Mouse (Mus musculus) A20 (cell line): ENCODE results near the gene Ddx6.
A peak's percentile ranks its signal among the peaks of the same experiment; 100 is the strongest.

ENCODE experiments used
- DNase-seq: peaks from one replicate; pipeline ENCODE4 v3.0.0-alpha.2; 2011; ENCODE audit warnings: low read depth, low spot score

The Ddx6 gene

DNA sequence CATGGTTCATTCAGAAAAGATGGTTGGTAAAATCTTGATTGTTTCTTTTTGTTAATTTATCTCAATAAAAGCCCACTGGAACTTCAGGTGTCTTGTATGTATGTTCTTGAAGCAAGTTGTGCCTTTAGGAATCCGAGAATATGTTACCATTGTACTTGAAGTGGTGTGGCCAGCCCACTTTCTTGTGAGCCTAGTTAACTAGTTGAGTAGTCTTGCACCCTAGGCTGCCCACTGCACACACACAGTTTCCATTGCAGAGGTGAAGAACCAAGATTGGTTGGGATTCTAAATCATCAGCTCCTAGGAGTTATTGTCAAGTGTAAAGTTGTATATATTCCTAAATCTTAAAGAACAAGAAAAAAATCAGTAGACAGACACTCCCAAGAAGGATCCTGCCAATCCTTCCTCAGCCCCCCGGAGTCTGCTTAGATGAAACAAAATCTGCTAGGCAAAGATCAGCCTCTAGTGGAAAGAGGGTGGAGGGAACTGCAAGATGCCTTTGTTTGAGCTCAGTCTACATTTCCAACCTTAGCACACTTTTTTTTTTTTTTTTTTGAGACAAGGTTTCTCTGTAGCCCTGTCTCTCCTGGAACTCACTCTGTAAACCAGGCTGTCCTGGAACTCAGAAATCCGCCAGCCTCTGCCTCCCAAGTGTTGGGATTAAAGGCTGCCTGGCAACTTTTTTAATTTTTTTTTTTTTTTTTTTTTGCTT lies 36.1 kb downstream of the Ddx6 start:
- DNase-seq: peak; percentile 42

DNA sequence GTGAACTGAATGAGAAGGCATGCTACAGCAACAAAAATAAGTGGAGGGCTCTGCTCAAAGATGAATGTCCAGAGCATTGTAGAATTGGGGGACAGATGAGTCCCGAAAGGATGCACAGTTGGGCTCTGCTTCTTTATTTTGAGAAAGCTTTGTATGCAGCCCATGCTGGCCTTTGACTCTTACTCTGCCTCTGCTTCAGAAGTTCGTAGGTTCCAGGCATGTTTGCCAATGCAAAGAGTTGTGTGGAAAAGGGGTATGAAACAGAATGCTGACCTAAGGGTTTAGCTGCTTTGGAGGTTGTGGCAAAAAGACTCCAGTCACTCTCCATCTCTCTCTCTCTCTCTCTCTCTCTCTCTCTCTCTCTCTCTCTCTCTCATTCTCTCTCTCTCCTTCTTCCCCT lies 36.9 kb downstream of the Ddx6 start:
- DNase-seq: no peak

DNA sequence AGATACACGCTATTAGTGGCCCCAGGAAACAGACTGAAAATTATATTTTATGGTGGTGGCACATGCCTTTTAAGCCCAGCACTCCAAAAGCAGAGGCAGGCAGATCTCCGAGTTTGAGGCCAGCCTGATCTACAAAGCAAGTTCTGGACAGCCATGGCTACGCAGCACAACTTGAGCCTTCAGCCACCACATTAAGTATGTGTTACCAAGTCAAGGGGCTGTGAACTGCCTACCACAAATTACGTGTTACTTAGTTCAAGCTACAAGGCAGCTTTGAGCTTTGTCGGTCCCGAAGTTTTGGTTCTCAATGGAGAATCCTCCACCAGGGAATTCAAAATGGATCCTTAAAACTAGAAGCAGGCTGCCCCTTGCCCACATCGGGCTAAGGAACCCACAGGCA lies 38.4 kb downstream of the Ddx6 start:
- peak; percentile 43 for DNase-seq

DNA sequence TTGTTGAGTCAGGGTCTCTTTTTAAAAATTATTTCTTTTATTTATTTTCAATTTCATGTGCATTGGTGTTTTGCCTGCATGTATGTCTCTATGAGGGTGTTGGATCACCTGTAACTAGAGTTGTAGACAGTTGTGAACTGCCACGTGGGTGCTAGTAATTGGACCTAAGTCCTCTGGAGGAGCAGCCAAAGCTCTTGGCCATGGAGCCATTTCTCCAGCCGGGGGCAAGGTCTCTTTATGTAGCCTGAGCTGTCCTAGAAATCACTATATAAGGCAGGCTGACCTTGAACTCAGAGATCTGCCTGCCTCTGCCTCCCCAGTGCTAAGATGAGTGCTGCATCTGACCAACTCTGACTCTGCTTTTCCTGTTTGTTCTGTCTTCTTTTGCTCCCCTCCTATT lies 39.5 kb downstream of the Ddx6 start:
- no peak for DNase-seq

DNA sequence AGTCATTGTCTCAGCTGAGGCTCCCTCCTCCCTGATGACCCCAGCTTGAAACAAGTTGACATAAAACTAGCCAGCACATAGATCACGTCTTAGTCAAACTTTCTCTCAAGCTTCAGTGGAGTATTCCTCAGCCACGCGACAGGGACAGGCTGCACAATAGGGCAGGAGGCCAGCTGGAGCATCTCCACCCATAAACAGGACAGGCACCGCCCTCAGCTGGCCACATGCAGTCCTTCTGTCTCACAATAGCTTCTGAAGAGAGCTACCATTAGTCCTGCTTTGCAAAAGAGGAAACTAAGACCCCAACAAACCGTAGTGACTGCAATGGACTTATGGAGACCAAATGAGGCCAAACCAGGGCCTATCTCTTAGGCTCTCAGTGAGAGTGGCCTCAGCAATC lies 40.8 kb downstream of the Ddx6 start:
- DNase-seq: no peak

DNA sequence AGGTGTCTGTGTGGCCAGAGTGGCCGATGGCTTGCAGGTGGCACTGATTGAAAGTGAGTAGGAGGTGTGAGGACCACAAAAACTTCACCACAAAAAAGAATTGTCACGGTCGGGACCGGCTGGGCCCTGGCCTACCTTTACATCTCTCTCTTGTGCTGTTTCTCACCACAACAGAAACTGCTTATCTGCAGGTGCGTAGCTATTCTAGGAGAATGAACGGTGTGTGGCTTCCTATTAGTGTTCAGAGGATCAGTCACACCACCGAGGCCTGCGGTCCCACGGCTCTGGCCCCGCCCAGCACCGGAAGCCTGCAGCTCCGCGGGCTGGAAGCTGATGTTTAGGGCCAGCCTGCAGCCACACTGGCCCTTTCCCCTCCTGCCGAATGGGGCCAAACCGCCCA lies 41.2 kb downstream of the Ddx6 start:
- peak; percentile 98 for DNase-seq

DNA sequence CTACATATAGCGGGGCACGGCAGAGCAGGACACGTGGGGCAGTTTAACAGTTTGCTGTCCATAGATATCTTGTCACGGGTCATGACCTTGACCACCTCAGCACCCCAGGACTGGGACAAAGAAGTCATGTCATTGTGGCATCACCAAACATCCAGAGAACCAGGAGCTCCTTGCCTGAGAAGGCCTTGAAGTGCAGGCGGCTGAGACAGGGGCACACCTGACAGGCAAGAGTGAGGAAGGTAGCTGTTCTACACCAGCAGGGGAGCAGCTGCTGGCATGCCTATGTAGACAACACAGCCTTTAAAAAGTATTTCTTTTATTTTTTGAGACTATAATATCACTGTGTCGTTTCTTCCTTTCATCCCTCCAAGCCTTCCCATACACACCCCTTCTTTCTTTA lies 41.7 kb downstream of the Ddx6 start:
- DNase-seq: no peak

DNA sequence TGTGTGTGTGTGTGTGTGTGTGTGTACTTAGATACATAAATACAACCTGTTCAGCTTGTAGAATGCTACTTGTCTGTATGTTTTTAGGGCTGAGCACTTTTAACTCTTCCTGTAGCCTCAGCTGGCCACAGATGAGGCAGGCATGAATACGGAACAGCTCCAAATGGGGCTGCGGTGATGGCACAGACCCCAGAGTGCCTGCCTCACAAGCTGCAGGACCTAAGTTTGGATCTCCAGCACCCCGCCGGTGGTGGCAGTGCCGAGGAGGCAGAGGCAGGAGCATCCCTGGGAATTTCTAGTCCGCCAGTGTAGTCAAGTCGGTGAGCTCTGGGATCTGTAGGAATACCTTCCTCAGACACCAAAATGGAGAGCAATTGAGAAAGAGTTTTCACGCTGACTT lies 42.3 kb downstream of the Ddx6 start:
- peak; percentile 86 for DNase-seq

DNA sequence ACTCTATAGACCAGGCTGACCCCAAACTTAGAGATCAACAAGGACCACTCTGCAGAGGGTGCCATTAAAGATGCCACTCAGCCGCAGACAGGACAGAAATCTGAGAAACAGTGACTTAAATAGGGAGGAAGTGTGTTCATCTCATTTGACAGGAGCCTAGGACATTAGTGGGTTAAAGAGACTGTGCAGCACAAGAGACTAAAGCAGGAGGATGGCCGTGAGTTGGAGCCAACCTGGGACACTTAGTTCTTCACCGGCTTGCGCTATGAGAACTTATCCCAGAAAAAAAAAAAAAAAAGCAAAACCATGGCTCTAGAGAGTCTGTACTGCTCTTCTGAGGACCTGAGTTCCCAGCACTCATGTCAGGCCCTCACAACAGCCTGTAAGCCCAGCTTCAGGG lies 43.0 kb downstream of the Ddx6 start:
- DNase-seq: peak; percentile 60

DNA sequence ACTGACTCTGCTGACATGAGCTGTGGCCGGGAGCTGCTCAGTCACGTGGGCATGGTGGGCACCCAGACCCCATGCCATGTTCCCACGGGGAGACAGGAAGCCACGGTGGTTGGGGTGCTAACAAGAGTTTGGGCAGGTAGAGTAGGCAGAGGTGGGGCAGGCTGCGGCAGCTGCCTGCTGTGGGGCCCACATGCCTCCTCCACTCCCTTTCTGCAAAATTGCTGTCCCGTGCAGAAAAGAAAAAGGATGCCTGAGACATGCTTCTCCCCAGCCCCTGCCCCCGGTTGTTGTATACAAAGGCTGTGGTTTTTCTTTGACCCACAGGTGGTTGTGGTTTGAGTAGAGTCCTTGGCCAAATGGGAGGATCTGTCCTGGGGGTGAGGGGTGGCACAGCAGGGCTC lies 44.2 kb downstream of the Ddx6 start:
- peak; percentile 90 for DNase-seq

DNA sequence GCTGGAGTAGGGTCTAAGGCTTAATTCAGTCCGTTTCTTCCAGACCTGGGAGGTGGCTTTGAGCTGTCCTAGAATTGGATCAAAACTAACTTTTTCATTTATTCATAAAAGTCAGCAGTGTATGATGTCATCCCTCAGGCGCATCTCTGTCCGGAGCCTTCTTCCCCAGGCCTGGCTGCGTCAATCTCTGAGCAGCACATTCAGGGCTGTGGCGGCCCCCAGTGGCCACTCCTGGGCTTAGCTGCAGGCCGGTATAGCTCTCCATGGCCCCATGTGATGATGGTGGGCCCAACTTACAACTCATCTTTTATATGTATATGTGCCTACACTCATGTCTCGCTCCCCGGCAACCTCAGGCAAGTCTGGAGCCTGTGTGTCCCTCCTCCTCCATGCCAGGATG lies 47.3 kb downstream of the Ddx6 start:
- DNase-seq: peak; percentile 85

DNA sequence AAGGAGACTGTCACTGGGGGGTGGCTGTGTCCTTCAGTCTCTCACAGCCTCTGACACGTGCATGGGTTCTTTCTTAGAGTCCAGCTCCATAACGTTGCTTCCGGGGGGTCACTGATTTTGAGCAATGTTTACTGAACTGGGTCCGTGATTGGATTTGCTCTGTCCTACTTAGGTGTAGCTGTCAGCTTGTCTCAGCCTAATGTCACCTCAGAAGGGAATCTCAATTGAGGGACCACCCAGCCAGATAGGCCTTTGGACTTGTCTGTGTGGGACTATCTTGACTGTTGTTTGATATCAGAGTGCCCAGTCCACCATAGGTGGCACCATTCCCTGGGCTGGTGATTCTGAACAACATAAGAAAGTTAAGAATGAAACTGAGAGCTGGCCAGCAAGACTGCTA lies 49.2 kb downstream of the Ddx6 start:
- DNase-seq: no peak

DNA sequence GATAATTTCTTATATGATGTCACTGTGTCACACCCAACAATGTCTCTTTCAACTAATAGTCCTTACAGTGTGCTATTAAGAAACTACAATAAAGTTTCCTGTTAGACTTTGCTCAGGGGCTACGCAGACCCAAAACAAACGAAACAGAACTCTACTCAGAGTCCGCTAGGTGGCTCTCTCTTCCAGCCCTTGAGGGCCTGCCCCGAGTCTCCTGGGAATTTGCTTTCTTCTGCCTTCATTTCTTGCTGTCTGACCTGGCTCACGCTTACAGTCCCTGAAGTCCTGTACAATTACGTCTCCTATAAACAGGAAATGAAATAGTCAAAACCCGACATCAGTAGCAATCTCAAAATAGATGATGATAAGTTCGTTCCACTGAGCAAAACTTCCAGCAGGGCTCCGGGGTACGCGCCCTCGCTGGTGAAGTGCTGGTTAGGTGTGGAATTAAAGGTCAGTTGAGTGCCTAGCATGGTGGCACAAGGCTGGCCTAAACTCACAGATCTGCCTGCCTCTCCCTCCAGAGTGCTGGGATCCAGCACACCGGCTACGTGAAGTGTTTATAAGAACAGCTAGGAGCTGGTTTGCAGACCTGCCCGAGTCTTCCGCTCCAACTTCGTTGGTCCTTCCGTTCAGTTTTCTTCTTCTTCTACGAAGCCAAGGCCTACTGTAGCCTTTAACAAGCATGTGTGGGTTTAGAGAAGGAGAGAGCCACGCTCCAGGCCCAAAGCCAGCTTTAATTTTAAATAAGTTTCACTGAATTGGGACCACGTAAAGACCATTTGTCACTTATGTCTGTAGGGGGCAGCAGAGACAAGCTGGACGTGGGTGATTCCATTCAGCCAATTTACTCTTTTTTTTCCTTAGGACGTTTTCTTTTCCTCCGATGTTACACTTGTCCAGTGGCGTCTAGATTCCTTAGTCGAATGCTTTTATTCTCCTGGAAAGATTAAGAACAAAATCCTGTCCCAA lies 50.7 kb downstream of the Ddx6 start:
- DNase-seq: peak; percentile 92

DNA sequence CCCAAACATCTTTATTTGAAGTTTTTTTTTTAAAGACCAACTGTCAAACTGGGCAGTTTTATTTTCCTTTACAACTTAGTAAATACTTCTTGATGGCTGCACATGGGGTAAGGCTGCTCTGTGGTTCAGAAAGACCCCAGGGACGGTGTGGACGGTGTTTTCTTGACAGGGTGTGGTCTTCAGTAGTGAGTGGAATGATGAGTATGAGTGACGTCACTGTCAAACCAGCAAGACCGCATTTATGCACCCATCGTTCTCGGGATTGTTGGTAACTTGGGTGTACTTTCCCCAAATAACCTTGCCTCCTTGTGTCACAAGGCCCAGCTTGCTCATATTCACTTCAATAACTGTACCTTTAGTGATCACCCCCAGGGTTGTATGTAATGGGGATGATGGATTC lies 59.0 kb downstream of the Ddx6 start:
- DNase-seq: no peak

DNA sequence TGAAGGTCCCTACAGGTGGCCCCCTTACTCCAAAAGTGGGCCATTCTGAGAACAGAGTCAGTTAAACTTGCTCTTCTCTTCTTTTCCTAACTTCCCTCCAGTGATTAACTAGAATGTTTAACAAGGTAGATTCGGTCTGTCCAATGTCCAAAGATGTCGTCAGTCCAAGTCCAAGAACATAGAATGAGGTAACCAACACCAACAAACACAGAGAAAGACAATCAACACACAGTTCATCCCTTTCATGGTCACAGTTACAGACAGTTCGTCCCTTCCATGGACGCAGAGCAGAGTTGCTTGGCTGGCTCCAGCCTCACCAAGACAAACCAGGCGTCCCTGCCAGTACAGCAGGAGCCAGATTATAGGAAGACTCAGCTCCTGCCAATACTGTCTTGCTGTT lies 66.7 kb downstream of the Ddx6 start:
- DNase-seq: no peak

DNA sequence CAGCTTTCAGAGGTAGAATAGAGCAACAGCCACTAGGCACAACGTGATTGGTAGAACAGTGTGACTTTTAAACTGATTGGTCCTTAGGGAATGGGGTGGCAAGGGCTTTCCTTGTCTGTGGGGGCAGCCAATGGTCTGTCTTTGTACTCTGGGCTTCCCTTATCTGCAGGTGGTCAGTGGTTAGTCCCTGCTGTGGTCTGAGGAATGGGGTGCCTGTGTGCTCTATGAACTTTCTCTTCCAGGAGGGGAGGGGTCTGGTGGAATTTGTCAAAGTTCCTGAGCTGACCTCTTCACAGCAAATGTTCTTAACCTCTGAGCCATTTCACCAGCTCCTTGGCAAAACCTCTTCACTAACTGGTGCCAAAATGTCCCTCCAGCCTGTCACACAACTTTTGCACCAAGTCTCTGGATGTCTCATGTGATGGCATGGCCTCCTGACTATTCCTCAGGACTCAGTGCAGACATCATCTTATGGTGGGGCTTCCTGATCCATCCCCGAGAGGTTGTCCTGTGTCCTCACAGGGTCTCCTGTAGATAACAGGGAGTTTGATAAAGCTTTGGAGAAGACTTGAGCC lies 67.7 kb downstream of the Ddx6 start:
- no peak for DNase-seq

DNA sequence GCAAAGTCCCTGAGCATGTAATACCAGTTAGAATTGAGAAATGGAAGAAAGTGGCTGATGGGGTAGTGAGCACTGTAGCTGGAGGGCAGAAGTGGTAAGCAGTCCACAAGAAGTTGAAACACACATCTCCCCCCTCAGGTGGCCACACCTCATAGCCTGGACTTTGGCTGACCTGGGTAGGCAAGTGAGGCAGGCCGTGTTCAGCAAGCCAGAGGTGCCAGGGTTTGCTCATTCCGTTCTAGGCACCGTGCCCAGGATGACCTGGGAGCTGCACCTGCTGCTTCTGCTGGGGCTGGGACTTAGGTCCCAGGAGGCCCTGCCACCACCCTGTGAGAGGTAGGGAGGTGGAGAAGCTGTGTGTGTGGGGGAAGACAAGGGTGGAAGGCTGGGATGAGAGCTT lies 68.3 kb downstream of the Ddx6 start, which contains the start of gene Treh:
Gene Treh (plus strand): TSS at position 229 of the 400 bp plus-strand sequence.
- DNase-seq: no peak

DNA sequence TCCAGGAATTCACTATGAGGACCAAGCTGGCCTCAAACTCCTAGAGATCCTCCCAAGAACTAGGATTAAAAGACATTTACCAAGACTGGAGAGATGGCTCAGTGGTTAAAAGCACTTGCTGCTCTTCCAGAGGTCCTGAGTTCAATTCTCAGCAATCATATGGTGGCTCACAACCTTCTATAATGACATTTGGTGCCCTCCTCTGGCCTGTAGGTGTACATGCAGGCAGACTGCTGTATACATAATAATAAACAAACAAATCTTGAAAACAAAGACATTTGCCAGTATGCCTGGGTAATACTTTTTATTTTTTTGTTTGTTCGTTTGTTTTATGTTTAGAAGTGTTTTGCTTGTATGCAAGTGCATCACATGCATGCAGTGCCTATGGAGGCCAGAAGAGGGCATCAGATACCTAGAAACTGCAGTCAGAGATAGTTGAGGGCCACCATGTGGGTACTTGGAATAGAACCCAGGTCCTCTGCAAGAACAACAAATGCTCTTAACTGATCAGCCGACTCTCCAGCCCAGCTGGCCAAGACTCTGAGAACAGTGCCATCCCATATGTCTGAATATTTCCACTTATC lies 73.7 kb downstream of the Ddx6 start:
- peak; percentile 37 for DNase-seq

DNA sequence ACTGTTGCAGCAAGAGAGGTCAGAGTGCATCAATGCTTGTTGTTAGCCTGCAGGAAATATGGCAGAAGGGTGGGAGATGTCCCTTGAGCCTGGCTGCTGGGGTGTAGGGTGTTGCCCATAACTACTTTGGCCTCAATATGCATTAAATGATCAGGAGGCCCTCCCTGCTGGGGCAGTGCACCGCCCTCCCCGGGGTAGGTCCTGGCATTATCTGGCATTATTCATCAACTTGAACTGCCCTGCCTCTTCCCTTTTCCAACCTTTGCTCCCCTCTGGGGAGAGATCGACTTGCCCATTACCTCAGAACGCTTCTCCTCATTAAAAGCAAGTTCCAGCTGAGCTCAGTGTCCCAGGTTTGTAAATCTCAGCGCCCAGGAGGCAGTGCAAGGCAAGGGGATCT lies 74.9 kb downstream of the Ddx6 start:
- DNase-seq: no peak

DNA sequence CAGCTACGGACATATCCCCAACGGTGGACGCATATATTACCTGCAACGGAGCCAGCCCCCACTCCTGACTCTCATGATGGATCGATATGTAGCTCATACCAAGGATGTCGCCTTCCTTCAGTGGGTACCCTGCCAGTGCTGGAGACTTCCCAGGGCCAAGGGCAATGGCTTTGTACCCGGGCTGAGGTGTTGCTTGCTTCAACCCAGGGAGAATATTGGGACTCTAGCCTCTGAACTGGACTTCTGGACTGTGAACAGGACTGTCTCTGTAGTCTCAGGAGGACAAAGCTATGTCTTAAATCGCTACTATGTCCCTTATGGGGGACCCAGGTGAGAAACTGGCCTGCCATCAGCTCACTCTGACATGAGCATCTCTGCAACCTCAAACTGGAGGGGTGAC lies 78.4 kb downstream of the Ddx6 start:
- DNase-seq: no peak

DNA sequence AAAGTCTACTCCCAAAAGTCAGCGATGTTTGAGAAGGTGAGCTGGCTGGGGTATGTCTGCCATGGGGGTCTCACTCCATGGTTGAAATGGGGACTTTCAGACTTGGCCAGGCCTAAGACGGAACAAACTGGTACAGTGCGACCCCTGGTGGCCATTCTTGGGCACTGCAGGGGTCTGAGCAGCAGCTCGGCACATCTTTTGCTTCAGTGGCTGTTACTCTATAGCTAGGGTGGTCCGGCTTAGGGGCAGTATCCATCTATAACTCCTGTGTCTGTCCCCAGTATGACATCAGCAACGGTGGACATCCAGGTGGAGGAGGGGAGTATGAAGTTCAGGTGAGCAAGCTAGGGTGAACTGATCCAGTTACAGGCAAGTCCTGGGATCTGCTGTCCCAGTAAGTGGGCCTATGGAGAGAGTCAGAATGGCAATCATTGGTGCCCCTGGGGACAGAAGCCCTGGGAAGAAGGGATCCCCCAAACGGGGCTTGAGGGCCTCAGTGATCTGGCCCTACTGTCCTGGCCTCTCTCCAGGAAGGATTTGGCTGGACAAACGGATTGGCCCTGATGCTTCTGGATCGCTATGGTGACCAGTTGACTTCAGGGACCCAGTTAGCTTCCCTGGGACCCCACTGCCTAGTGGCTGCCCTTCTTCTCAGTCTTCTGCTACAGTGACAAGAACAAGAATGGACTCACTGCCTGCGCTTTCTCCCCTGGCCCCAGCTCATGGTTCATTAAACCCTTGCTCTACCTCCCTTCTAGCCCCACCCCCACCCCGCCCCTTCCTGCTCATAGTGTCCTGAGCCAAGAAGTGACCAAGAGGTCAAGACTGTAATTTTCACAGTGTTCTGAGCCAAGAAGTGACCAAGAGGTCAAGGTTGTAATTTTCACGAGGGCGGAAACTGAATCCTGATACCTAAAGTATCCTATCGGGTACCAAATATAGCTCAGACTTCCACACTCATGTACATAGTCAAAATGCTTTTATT lies 80.9 kb downstream of the Ddx6 start:
- DNase-seq: peak; percentile 69
